Mouse (Mus musculus): ENCODE results near the gene Runx1.
A peak's percentile ranks its signal among the peaks of the same experiment; 100 is the strongest.

Gene Runx1

DNA sequence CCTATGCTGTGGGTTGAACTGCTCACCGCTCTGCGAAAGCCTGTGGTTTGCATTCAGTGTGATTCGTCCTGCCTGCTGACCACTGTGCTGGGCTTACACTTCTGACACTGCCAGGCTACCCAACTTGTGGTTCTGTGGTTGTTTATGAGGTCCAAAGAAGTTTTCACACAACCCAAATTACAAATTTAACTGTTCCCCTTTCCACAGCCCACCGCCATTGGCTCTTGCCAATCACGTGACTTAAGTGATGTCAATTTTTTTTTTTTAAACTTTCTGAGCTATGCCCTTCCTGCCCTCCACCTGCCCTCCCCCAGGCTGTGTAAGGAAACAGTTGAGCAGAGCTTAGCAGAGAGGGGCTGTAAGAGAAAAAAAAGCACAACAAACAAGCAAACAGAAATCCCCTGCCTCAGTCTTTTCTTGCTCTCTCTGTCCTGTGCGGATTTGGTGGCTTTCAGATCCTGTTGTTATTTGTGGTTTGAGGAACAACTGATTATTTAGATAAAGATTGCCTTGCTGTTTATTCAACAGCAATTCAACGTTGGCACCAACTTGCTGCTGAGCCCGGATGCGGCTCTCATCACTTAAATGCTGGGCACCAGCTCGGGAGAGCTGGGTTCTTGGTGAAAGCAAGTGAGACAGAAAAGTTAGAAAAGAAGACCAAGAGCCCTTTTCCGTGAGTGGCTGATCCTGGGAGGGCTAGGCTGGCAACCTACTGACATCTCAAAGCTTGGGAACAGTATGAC is at the start of gene Runx1:
TSS of gene Runx1 (minus strand) at position 242 of the 743 bp plus-strand sequence.
- peak; percentile 43 for DNase-seq (ENCODE audit: low spot score)

DNA sequence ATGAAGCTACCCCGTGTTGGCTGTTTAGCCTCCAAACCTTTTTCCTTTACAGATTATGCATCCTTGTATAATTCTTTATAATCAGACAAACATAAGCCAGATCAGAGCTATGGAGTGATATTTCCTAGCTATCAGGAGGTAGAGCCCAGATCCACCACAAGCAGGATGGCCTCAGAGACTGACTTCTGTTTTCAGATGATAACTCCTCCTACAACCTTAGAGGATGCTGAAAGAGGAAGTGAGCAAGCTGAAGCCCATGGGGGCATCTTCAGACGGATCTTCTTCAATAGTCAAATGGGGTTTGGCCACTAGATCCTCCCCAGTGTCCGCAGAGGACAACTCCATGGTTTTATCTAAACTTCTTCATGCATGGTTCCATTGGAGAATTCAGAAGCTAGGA is 48.1 kb upstream of the Runx1 start:
- DNase-seq (ENCODE audit: low spot score), result no peak

DNA sequence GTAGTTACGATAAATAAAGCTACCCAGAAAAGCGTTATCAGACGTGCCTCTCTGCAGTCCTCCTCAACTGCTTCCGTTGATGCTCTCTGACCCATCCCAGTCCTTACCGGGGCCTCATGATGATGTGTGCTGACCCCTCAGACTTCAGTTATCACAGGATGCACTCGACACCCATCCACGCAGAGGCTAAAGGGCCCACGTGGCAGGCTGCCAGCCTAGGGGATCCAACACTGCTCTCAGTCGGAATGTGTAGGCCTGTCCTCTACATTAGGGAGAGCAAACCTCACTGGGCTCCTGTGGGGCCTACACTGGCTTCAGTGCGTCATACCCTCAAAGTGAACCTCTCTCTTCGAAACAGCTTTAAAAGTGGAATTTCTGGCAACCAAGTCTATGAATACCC is 45.8 kb upstream of the Runx1 start:
- DNase-seq (ENCODE audit: low spot score), result no peak

DNA sequence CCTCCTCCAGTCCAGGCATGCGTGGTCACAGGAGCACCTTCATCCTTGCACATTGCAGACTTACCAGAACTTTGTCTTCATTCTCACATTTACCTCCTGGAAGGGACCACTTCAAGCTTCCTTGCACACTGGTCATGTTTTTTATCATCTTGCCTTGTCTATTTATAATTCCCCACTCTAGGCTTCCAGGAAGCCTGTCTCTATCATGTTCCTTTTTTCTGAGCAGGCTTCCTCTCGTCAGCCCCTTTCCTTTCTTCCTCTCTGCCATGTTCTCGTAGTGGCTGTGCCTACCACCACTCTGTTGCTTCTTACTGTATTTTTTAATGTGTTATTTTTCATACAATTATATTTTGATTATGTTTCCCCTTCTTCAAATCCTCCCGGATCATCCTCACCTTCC is 42.6 kb upstream of the Runx1 start:
- DNase-seq (ENCODE audit: low spot score), result no peak

DNA sequence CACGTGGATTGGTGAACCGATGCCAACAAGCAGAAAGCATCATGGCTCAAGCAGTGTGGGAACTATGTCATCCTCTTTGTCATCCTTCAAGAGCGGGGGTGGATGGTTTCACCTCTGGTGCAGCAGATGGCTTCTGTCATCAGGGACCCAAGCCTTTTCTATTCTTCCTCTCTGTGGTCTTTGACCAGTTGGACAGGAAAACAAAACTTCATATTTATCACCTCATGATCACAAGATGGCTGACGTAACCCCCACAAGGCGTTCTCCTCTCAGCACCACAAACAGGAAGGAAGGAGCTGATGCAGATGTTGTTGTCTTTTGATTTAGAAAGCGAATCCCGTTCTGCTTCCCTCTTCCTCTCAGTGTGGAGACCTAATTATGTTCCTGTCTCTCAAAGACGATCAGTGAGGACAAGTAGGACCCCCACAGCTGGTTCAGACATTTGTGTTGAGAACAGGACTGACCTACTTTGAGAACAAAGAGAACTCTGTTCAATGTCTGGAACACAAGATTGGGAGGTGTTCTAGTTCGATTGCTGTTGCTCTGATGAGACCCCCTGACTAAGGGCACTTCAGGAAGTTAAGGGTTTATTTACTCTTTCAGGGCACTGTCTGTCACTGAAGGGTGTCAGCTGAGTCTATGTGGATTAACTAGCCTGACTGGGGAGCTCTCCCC is 41.4 kb upstream of the Runx1 start:
- no peak for DNase-seq (ENCODE audit: low spot score)

DNA sequence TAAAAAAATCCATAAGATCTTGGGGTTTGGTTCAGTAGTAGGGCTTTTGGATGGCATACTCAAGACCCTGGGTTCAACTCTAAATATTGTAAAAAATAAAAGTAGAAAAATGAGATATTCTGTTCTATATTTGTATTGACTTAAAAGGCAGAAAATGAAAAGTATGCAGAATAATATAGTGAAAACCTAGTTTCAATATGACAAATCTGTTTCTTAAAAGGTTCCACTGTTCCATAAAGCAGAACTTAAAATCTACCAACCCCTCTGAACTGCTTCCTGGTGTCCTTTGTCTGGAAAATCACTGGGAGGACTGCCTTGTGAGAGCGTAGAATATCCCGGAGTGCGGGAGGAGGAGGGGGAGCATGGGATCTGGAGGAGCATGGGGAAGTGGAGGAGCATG is 39.4 kb upstream of the Runx1 start:
- DNase-seq (ENCODE audit: low spot score), result no peak

DNA sequence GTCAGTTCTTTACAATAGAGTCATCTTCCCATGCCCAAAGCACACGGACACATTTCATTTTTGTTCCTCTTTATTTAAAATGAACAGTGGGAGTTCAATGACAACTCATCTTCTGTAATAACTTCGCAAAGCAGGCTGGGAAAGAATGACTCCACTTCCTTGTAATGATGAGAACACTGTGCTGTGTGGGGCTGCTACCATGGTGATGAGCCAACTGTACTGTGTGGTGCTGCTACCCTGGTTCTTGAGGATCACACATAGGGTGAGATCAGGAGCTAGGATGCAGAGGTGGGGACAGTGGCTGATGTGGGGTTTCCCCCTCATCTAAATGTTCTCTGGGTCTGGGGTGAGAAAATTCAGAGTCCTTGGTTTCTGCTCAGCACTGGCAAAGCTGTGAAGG is 38.2 kb upstream of the Runx1 start:
- DNase-seq (ENCODE audit: low spot score), result no peak

DNA sequence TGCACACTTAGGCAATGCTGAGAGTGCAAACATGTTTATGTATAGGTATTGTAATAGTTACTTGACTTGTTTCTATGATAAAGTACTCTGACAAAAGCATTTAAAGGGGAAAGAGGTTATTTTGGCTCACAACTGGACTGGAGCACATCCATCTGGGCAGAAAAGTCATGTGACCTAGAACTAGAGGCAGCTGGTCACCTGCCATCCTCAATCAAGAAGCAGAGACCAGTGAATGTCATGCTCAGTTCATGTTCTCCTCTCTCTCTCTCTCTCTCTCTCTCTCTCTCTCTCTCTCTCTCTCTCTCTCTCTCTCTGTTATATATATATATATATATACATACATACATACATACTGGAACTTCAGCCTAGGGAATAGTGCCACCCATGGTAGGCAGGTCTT is 37.2 kb upstream of the Runx1 start:
- DNase-seq (ENCODE audit: low spot score), result no peak

DNA sequence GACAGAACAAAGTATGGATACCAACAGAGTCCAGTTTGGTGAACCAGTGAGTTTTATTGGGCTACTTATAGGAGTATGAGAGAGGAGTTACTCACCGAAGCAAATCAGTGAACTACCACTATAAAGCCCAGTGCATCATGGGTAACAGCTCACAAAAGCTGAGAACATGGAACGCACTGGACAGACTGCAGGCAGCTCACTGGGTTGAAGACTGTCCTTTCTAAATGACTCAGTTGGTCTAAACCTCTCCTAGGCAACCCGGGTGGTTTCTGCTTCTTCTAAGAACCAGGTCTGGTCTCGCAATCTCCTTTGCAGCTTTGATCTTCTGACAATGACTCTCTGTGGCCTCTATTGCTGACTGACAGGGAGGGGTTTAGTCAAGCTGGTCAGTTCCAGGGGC is 36.5 kb upstream of the Runx1 start:
- DNase-seq (ENCODE audit: low spot score), result no peak

DNA sequence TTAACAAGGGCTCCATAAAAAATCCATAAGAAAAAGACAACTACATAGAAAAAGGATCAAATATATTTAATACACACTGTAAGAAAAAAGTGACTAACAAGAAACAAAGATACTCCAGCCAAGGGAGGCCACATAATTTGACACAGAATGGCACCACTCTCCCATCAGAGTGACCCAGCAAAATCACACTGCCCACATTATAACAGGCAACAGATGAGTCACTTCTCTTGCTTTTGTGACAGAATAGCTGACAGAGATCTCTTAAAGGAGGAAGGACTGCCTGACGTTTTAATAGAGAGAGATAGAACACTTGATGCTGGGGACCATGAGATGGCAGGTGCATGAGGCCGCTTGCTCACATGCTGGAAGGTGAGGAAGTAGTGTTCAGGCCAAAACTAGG is 35.6 kb upstream of the Runx1 start:
- DNase-seq (ENCODE audit: low spot score), result no peak

DNA sequence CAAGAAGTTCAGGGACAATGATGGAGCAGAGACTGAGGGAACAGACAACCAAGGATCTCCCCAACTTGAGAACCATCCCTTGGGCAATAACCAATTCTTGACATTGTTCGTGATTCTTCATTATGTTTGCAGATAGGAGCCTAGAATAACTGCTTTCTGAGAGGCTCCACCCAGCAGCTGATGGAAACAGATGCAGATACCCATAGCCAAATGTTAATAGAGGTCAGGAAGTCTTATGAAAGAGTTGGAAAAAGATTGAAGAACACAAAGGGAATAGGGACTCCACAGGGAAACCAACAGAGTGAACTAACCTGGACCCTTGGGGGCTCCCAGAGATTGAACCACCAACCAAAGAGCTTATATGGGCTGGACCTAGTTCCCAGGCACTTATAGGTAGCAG is 34.7 kb upstream of the Runx1 start:
- peak; percentile 57 for DNase-seq (ENCODE audit: low spot score)

DNA sequence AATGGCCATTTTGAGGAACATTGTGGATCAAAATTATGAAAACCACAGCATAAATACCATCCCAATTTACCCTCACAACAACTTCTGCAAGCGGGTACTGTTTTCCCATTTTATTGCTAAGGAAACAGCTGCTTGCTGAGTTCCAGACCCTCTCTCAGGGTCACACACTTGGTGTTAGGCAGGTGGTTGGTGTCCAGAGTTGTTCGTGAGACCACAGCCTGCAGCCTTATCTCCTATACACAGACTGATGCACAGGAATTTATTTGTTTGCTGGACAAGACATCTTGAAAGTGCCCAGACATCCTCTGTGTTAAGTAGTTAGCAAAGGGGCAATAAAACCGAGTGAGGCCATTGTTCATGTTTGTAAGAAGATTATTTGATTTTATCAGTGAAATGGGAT is 30.8 kb upstream of the Runx1 start:
- DNase-seq (ENCODE audit: low spot score), result no peak

DNA sequence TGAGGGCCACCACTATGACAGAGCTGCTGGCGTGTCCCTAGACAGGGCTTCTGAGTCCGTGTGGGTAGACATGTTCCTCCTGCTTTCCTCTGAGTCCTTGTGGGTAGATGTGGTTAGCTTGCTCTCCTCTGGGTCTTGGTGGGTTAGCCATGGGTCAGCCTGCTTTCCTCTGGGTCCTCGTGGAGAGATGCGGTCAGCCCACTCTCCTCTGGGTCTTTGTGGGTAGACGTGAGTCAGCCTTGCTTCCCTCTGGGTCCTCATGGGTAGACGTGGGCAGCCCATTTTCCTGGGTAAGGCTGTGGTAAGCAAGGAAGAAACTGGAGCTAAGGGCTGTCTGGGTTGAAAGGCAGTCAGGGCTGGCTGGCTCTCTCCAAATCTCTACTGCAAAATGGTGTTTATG is 26.3 kb upstream of the Runx1 start:
- no peak for DNase-seq (ENCODE audit: low spot score)

DNA sequence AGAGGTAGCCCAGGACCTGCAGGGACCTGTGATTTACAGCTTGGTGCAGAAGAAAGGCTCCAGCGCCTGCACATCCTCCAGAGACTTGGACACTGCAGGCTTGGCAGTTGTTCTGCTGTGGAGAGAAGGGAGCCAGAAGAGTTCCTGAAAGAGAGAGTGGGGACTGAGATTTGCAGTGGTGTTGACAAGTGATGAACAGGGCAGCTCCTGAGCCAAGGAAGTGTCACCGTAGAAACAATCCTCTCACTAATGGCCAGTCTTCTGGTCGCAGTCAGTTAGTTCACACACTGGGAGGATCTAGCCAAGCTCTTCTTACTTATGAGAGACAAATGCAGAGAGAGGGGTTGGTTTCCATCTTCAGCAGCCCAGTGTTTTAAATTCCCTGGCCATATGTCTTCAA is 24.5 kb upstream of the Runx1 start:
- DNase-seq (ENCODE audit: low spot score), result peak; percentile 47

DNA sequence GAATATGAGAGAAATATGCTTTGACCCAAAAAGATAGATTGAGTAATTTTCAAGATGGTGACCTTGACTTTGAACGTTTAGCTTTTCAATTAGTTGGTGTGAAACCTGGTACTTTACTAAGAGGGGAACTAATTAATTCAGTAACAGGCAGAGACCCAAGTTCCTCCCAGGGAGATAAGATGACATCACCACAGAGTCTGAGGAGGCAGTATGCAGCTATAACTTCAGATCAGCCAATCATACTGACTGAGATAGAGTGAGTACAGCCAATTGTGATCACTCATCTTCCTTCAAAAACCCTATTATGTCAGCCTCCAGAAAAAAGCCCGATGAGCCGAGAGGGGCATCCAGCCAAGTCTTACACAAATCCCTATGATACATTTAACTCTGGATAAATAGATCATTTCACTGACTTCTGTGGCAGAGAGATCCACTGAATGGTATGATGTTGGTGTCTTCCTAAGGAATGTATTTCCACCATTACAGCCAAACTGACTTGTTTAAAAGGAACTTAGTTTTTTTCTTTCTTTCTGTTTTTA is 21.9 kb upstream of the Runx1 start:
- peak; percentile 45 for DNase-seq (ENCODE audit: low spot score)

DNA sequence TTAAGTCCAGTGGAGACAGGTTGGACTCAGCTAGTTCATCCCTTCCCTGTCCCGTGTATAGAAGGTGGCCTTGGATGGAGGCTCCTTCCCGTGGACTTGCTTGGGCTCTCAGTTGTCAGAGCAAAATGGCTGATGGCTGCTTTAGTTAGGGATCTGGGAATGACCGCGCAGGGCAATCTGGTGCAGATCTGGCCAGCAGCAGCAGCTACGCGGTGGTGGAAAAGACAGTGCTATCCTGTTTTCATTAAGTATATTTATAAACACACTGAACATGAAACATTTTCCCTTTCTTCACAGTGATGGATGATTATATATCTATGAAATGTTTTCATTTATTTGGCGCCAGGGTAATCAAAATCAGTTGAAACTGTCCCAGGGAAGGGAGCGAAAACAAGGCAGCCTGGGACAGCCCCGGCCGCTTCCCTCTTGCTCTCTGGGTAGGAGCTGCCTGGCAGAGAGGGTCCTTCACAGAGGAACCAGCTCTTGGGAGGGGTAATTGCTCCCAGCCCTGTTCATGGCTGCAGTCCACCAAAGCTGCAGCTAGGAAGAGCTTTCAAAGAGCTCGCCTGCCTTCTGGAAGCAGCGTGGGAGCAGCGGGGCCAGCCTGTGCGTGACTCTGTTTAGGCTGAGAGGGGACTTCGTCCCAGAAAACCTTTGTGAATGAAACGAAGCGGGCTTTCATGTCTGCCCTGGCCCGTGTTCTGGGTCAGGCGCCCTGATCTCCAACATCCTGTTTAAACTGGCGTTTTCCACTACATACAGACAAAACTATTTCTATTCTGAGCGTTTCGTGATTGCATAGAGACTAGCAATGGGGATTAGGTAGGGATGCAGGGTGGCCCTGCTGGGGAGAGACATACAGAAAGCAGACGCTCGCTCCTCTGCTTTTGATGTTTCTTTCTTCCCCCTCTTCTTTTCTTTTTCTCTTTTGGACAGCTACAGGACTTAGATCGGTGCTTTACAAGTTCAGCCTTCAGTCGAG is 19.6 kb upstream of the Runx1 start:
- no peak for DNase-seq (ENCODE audit: low spot score)

DNA sequence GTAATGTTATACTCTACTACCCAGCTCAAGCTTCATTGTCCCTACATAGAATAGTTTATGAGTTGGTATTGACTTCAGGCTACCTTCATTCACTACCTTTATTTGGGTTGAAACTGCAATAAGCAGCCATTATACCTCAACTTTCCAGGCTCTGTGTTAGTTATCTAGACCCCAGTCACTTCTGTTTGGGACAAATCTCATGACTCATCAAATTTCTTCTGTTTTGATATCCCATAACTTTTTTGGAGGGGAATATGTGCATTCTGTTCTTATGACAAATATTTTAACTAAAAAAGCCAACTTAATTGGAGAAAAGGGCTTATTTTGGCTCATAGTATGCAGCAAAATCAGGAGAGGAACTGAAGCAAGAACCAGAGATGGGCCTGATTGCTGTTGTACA is 12.8 kb upstream of the Runx1 start:
- no peak for DNase-seq (ENCODE audit: low spot score)

DNA sequence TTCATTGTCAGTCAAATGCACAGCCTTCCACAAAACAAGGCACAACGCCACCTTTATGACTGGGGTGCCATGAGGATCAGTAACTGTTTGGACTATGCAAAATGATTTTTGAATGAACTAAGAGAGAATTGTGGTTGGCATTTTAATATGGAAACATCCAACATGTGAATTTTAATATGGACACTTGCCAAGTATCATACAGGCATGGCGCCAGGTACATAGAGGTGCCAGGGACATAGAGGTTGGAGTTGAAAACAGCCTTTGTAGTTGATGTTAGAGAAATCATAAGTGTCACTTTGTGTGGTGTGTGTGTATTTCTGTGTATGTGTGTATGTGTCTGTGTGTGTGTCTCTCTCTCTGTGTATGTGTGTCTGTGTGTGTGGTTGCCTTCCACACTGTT is 5.4 kb upstream of the Runx1 start:
- DNase-seq (ENCODE audit: low spot score), result no peak

DNA sequence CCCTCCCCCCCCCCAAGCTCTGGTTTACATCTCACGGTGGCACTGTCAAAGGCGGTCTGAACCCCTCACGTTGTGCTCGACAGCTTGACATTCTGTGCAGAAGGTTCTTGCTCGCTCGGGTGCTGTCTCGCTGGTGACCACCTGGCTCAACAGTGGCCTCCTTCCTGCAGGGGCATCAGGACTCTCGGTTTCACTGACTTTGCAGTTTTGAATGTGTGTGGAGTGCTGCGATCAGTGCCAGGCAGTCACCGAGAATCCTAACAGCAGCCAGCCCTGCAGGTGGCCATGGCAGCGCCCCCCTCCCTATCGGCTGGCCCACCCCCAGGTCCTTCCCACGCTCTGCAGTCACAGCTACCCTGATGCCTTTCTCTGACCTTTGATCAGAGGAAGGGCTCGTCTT is 4.5 kb upstream of the Runx1 start:
- DNase-seq (ENCODE audit: low spot score), result no peak

DNA sequence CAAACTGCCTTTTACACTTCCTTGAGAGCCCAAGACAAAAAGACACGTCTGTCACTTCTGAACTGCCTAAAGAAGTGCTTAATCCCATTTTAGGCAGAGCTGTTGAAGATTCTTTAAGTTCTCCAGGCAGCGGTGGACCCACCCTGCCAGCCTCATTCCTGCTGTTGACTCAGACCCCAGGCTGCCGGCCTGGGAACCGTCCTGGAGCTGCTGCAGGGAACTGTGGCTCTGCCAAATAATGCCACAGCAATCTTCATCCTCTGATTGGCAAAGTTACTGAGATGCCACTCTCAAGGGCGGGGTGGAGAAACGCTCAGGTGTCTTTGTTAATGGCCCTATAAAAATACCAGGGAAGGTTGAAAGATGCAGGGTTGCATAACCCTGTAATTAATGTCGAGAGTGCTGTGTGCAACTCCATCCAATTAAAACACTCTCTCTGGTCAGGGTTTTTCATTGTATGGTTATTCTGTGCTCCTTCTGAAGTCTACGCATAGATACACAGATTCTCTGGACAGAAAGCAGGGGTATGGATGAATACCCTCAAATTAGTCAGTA is 2.4 kb upstream of the Runx1 start:
- DNase-seq (ENCODE audit: low spot score), result no peak

DNA sequence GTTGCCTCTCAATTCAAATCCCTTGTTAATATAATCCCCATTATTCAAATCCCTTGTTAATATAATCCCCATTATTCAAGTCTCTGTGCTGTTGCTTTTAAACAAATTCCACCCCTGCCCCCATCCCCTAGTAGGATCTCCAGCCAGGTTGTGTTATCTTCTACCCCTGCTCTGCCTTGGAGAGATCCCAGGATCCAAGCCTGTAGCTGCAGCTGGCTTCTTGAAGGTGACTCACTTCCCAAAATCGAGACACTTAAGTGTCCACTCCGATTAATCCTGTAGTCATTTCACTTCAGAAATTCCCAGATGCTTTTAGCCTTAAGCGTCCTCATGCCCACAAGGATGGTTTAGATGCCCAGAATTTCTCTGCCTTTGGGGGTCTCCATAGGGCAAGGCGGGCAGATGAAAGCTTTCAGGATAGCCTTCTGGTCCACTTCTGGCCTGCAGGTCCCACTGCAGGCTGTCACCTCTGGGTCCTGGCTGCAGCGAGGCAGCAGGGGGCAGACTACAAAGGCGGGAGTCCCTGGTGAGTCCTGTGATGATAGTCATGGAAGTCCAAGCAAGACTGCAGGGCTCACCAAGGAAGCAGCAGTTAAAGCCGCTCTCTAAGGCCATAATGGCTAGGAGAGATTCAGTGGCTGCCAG is 1.8 kb upstream of the Runx1 start:
- peak; percentile 54 for DNase-seq (ENCODE audit: low spot score)

DNA sequence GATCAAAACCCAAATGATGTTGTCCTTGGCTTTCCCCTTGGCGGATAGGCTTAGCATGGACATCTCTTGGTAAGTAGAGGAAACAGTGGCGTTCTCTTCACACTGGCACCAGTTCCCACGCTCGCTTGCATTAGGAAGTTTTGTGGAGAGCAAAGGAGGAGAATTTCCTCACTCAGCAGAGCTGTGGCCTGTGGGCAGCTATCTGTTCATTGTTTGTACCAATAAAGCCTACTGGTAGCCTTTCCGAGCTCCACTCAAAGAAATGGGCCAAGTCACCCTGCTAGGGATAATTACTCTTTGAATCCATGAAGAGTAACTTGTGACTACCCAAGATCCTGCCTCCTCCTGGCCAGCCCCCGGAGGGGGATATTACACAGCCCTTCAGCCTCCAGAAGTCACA is 734 bp upstream of the Runx1 start:
- no peak for DNase-seq (ENCODE audit: low spot score)

Measured in adipocyte (in vitro differentiated cells).